Comparison of ENCODE assay signal across 20 mouse cellular contexts in the genomic region with DNA sequence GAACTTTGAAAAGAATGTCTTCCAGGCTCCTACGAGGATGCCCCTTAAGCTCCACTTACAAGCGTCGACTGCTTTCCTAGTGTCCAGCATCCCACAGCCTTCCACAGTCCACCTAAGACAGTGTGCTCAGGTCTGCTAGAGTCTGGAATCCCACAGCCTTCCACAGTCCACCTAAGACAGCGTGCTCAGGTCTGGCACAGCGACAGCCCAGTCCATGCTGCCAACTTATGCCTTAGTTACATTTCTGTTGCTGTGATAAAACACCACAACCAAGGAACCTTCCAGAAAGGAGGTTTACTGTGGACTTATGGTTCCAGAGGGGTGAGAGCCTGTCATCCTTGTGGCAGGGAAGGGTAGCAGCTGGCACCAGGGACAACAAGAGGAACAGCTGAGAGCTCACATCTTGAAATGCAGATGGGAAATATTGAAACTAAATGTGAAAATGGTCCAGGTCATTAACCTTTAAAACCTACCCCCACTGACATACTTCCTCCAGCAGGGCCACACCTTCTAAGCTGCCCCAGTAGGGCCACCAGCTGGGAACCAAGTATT. TPM values are rescaled to one million over a fixed set of nuclear protein-coding genes. Genes with fewer than 3 reads are reported as not detected.
DNase-seq lines count a peak whose midpoint lies in the region; ATAC-seq and TF ChIP-seq lines count a peak whose summit lies in the region.
"Had no signal": no experiment of that assay in that cellular context is flagged by ENCODE, and none has a peak within 500 bp of the region (broad histone marks: within the 10 kb centered on the region; RNA-seq: fewer than 3 reads in every experiment).

No protein-coding gene starts in this region.

- H3K27me3 ChIP-seq in lung, postnatal 0 days (replicated peaks; ENCODE audit: insufficient read depth, low read length) = no peaks in the 10 kb centered on the region
- H3K27me3 ChIP-seq in thymus, adult 2 months (ENCODE audit: control insufficient read depth, insufficient read depth, low read length) = no peaks in the 10 kb centered on the region
- H3K27me3 ChIP-seq: embryonic facial prominence, embryonic 12.5 days; embryonic facial prominence, embryonic 15.5 days; forebrain, embryonic 12.5 days; forebrain, embryonic 15.5 days; hindbrain, embryonic 12.5 days; hindbrain, embryonic 15.5 days had no signal

- TF ChIP-seq EP300 in lung, postnatal 0 days (IDR thresholded peaks at IDR 0.05) = no peak

- no peak overlapping the region for H3K4me3 ChIP-seq in lung, postnatal 0 days (ENCODE audit: low read depth, low read length)
- no peak overlapping the region for H3K4me3 ChIP-seq in thymus, adult 2 months (ENCODE audit: control insufficient read depth, insufficient read depth, low read length)
- H3K4me3 ChIP-seq: embryonic facial prominence, embryonic 12.5 days; embryonic facial prominence, embryonic 15.5 days; forebrain, embryonic 12.5 days; forebrain, embryonic 15.5 days; heart, adult 2 months; hindbrain, embryonic 12.5 days; hindbrain, embryonic 15.5 days had no signal

- no peak overlapping the region for H3K9ac ChIP-seq in lung, postnatal 0 days (replicated peaks; ENCODE audit: low read depth)
- H3K9ac ChIP-seq: embryonic facial prominence, embryonic 12.5 days; embryonic facial prominence, embryonic 15.5 days; forebrain, embryonic 12.5 days; forebrain, embryonic 15.5 days; hindbrain, embryonic 12.5 days; hindbrain, embryonic 15.5 days had no signal

- no peak overlapping the region for H3K27ac ChIP-seq in lung, postnatal 0 days (ENCODE audit: low read length)
- H3K27ac ChIP-seq in thymus, adult 2 months (ENCODE audit: control insufficient read depth, insufficient read depth, low read length) = peak overlapping the region; percentile 33; the same call in 1 of the 2 replicates
- H3K27ac ChIP-seq: embryonic facial prominence, embryonic 12.5 days; embryonic facial prominence, embryonic 15.5 days; forebrain, embryonic 12.5 days; forebrain, embryonic 15.5 days; heart, adult 2 months; hindbrain, embryonic 12.5 days; hindbrain, embryonic 15.5 days had no signal

- no peak overlapping the region for H3K4me2 ChIP-seq in lung, postnatal 0 days (replicated peaks; ENCODE audit: low read depth, low read length)
- H3K4me2 ChIP-seq: embryonic facial prominence, embryonic 12.5 days; embryonic facial prominence, embryonic 15.5 days; forebrain, embryonic 12.5 days; forebrain, embryonic 15.5 days; heart, embryonic 11.5 days; hindbrain, embryonic 12.5 days; hindbrain, embryonic 15.5 days had no signal

- 88% methylated on average over 5 of the region's 5 CpGs for WGBS in lung, postnatal 0 days
- WGBS in thymus, adult 2 months = 98% methylated on average over 5 of the region's 5 CpGs

- H3K4me1 ChIP-seq in lung, postnatal 0 days (ENCODE audit: insufficient read depth, low read depth, low read length) = no peaks in the 10 kb centered on the region; the same call in 1 of the 2 replicates
- H3K4me1 ChIP-seq in thymus, adult 2 months (replicated peaks; ENCODE audit: control insufficient read depth, insufficient read depth, low read length) = peaks cover 13% of the 10 kb centered on the region
- H3K4me1 ChIP-seq: embryonic facial prominence, embryonic 12.5 days; embryonic facial prominence, embryonic 15.5 days; forebrain, embryonic 12.5 days; forebrain, embryonic 15.5 days; hindbrain, embryonic 12.5 days had no signal

- no peak for TF ChIP-seq POLR2A in thymus, adult 2 months (IDR thresholded peaks at IDR 0.05; ENCODE audit: control insufficient read depth, extremely low read depth, insufficient read depth, low read length, poor library complexity)

- 0 out of 2 replicates have a peak, but pooled peaks cover 6% of the 10 kb centered on the region for H3K36me3 ChIP-seq in lung, postnatal 0 days (ENCODE audit: insufficient read depth, low read length)
- H3K36me3 ChIP-seq in thymus, adult 2 months (ENCODE audit: control insufficient read depth, insufficient read depth, low read length) = no peaks in the 10 kb centered on the region
- H3K36me3 ChIP-seq: embryonic facial prominence, embryonic 15.5 days; forebrain, embryonic 15.5 days; hindbrain, embryonic 15.5 days had no signal

- 0 out of 2 replicates have a peak, but pooled peaks have one; percentile 14 for ATAC-seq in lung, postnatal 0 days
- ATAC-seq: forebrain, embryonic 15.5 days; intestine, postnatal 0 days had no signal

- DNase-seq in cerebellum, postnatal 14 days = peak; percentile 46 to 56
- no peak for DNase-seq in cerebellum, adult 11-12 months
- no peak for DNase-seq in lung, postnatal 0 days (ENCODE audit: low spot score)
- DNase-seq in lung, postnatal 10 days = no peak
- no peak for DNase-seq in thymus, adult 2 months
- no peak for DNase-seq in thymus, postnatal 14 days
- no peak for DNase-seq in retina, postnatal 1 day
- DNase-seq: adrenal gland, adult 8-10 months; adrenal gland, postnatal 25 days; cerebellum, adult 9-10 months; gastrocnemius, postnatal 25 days; heart, adult 2 months had no signal

- no peaks in the 10 kb centered on the region for H3K9me3 ChIP-seq in lung, postnatal 0 days (ENCODE audit: low read length)
- H3K9me3 ChIP-seq: embryonic facial prominence, embryonic 12.5 days; embryonic facial prominence, embryonic 15.5 days; forebrain, embryonic 12.5 days; forebrain, embryonic 15.5 days; hindbrain, embryonic 12.5 days; hindbrain, embryonic 15.5 days had no signal

- TF ChIP-seq CTCF in lung, postnatal 0 days (IDR thresholded peaks at IDR 0.05) = no peak
- TF ChIP-seq CTCF in thymus, adult 2 months (IDR thresholded peaks at IDR 0.05; ENCODE audit: borderline replicate concordance, control insufficient read depth, extremely low read depth, insufficient read depth, low read length, poor library complexity) = no peak

RNA-seq across cellular contexts. Expression of a gene that starts 25.0 kb away (rescaled TPM):
- 7.7 and 11.3 TPM in 2 replicates for polyA plus RNA-seq in lung, postnatal 0 days (2015; fragmentation: Nextera tagmentation; extraction: Ambion mirVana)
- polyA plus RNA-seq in thymus, adult 2 months (2012; rRNA removed) = 34.9 and 47.5 TPM in 2 replicates

Comparison
In these comparisons a context has a peak if more than half of its experiments do, and no peak if none do; other contexts are left out.
1. DNase-seq: peak in cerebellum, postnatal 14 days (2 of 2); none in cerebellum, adult 11-12 months (single experiment), lung, postnatal 0 days (single experiment), lung, postnatal 10 days (single experiment), thymus, adult 2 months (single experiment), thymus, postnatal 14 days (single experiment) and retina, postnatal 1 day (single experiment).